Mouse (Mus musculus): ENCODE measurements at regions not wholly inside any gene's neighbourhood (a gene's known extent, or its start where the extent isn't known, plus 50 kb on each side); places are given as distances from the start of the nearest gene placed in this dataset.

GRCm38 (mm10) chr3:156093689-156094088, 467.9 kb upstream of the Negr1 start:
- TF ChIP-seq GATA1 (IDR thresholded peaks at IDR 0.05; ENCODE audit: borderline replicate concordance, low read length), result no peak
- TF ChIP-seq CTCF (IDR thresholded peaks at IDR 0.05; ENCODE audit: low read depth, low read length), result no peak
